Comparison of ENCODE assay signal across 9 mouse cellular contexts in genomic region chr10:125786197-125786879, GRCm38 (mm10).
DNase-seq lines count a peak whose midpoint lies in the region; ATAC-seq and TF ChIP-seq lines count a peak whose summit lies in the region.
"Had no signal": no experiment of that assay in that cellular context is flagged by ENCODE, and none has a peak within 500 bp of the region (broad histone marks: within the 10 kb centered on the region; RNA-seq: fewer than 3 reads in every experiment).

No protein-coding gene starts in this region.

- 7% methylated on average over 10 of the region's 10 CpGs for WGBS in heart, embryonic 11.5 days (ENCODE audit: insufficient replicate concordance)
- 28% methylated on average over 10 of the region's 10 CpGs for WGBS in heart, adult 2 months
- 20% methylated on average over 10 of the region's 10 CpGs for WGBS in hindbrain, embryonic 11.5 days
- WGBS in midbrain, embryonic 11.5 days, result 7% methylated on average over 10 of the region's 10 CpGs

- ATAC-seq in heart, embryonic 11.5 days (replicated peaks; ENCODE audit: insufficient number of reproducible peaks, low FRiP score, low TSS enrichment), result no peak
- ATAC-seq in common myeloid progenitor, adult 5-6 weeks (replicated peaks; ENCODE audit: low read depth, poor library complexity, severe bottlenecking), result peak; percentile 27
- ATAC-seq in hindbrain, embryonic 11.5 days (ENCODE audit: low FRiP score), result no peak
- ATAC-seq in midbrain, embryonic 11.5 days (ENCODE audit: low FRiP score), result peak; percentile 48
- ATAC-seq in activated CD4-positive, CD25-positive, alpha-beta regulatory T cell, adult 4 months, result no peak
- ATAC-seq in inflammation-experienced regulatory T-cells, adult 6 months, result no peak

- H3K4me1 ChIP-seq in heart, embryonic 11.5 days (ENCODE audit: control insufficient read depth, insufficient read depth, low read length), result no peaks in the 10 kb centered on the region; the same call in 1 of the 2 replicates
- peaks cover 4% of the 10 kb centered on the region for H3K4me1 ChIP-seq in heart, adult 2 months (ENCODE audit: control insufficient read depth, insufficient read depth, low read length)
- peaks cover 9% of the 10 kb centered on the region for H3K4me1 ChIP-seq in hindbrain, embryonic 11.5 days (replicated peaks; ENCODE audit: control insufficient read depth, insufficient read depth, low read length)
- peaks cover 21% of the 10 kb centered on the region for H3K4me1 ChIP-seq in midbrain, embryonic 11.5 days (ENCODE audit: control insufficient read depth, insufficient read depth, low read length)

- TF ChIP-seq EP300 in heart, adult 2 months (IDR thresholded peaks at IDR 0.05; ENCODE audit: insufficient read depth, low read depth, low read length), result no peak

- H3K27ac ChIP-seq in heart, embryonic 11.5 days (ENCODE audit: low read depth, low read length), result no peak overlapping the region
- H3K27ac ChIP-seq in heart, adult 2 months, result no peak overlapping the region
- 0 out of 2 replicates have a peak overlapping the region, but pooled peaks have one; percentile 24 for H3K27ac ChIP-seq in hindbrain, embryonic 11.5 days (ENCODE audit: low read depth, low read length)
- peak overlapping the region; percentile 25 for H3K27ac ChIP-seq in midbrain, embryonic 11.5 days (ENCODE audit: low read depth, low read length)

- H3K4me2 ChIP-seq in heart, embryonic 11.5 days, result peak overlapping the region; percentile 71
- peak overlapping the region; percentile 39 for H3K4me2 ChIP-seq in hindbrain, embryonic 11.5 days (replicated peaks; ENCODE audit: low read depth, low read length)
- H3K4me2 ChIP-seq in midbrain, embryonic 11.5 days, result peak overlapping the region; percentile 47

- no peaks in the 10 kb centered on the region for H3K36me3 ChIP-seq in heart, embryonic 11.5 days (ENCODE audit: control insufficient read depth, insufficient read depth, low read length)
- no peaks in the 10 kb centered on the region for H3K36me3 ChIP-seq in heart, adult 2 months (ENCODE audit: control insufficient read depth, insufficient read depth, low read length)
- no peaks in the 10 kb centered on the region for H3K36me3 ChIP-seq in hindbrain, embryonic 11.5 days (ENCODE audit: control insufficient read depth, insufficient read depth, low read length)
- H3K36me3 ChIP-seq in midbrain, embryonic 11.5 days (ENCODE audit: control insufficient read depth, insufficient read depth, low read length), result no peaks in the 10 kb centered on the region

- no peaks in the 10 kb centered on the region for H3K27me3 ChIP-seq in heart, embryonic 11.5 days (ENCODE audit: control insufficient read depth, insufficient read depth, low read length)
- no peaks in the 10 kb centered on the region; the same call in 1 of the 2 replicates for H3K27me3 ChIP-seq in heart, adult 2 months (ENCODE audit: control insufficient read depth, insufficient read depth, low read length)
- H3K27me3 ChIP-seq in hindbrain, embryonic 11.5 days (ENCODE audit: control insufficient read depth, insufficient read depth, low read length), result no peaks in the 10 kb centered on the region
- no peaks in the 10 kb centered on the region for H3K27me3 ChIP-seq in midbrain, embryonic 11.5 days (ENCODE audit: control insufficient read depth, insufficient read depth, low read length)

- no peaks in the 10 kb centered on the region for H3K79me2 ChIP-seq in heart, adult 2 months (replicated peaks; ENCODE audit: control insufficient read depth, insufficient read depth, low read length)

- no peak for DNase-seq in heart, adult 2 months
- peak; percentile 47 for DNase-seq in hindbrain, embryonic 11.5 days (ENCODE audit: low spot score)
- DNase-seq in midbrain, embryonic 11.5 days (ENCODE audit: low spot score, missing footprints), result peak; percentile 93
- DNase-seq in spleen, postnatal 4 days (ENCODE audit: low spot score in 2 of 2), result no peak
- DNase-seq: thymus, postnatal 14 days had no signal

- no peak for TF ChIP-seq POLR2A in heart, adult 2 months (IDR thresholded peaks at IDR 0.05; ENCODE audit: insufficient read depth, low read depth, low read length)

- intact Hi-C loops in heart, adult 2 months (cut with DNase I), result loop anchor here (5.0 to 10.0 kb wide), 2 partner anchors 211 to 548 kb away; no protein-coding TSS in a partner anchor

- no peak overlapping the region for H3K9ac ChIP-seq in heart, embryonic 11.5 days (ENCODE audit: low read depth, low read length)
- H3K9ac ChIP-seq in heart, adult 2 months (ENCODE audit: low read depth, low read length), result no peak overlapping the region
- no peak overlapping the region for H3K9ac ChIP-seq in hindbrain, embryonic 11.5 days (ENCODE audit: low read depth, low read length)
- no peak overlapping the region; the same call in 1 of the 2 replicates for H3K9ac ChIP-seq in midbrain, embryonic 11.5 days (ENCODE audit: low read length)

- no peak for TF ChIP-seq CTCF in heart, adult 2 months (IDR thresholded peaks at IDR 0.05)

- H3K9me3 ChIP-seq in heart, embryonic 11.5 days (replicated peaks; ENCODE audit: control insufficient read depth, low read length), result no peaks in the 10 kb centered on the region
- H3K9me3 ChIP-seq in hindbrain, embryonic 11.5 days (ENCODE audit: control insufficient read depth, low read length), result no peaks in the 10 kb centered on the region
- H3K9me3 ChIP-seq in midbrain, embryonic 11.5 days (ENCODE audit: control insufficient read depth, low read length), result no peaks in the 10 kb centered on the region

- H3K4me3 ChIP-seq in heart, embryonic 11.5 days (ENCODE audit: low read depth, low read length), result peak overlapping the region; percentile 41
- H3K4me3 ChIP-seq in heart, adult 2 months, result no peak overlapping the region
- H3K4me3 ChIP-seq in hindbrain, embryonic 11.5 days (ENCODE audit: low read depth, low read length), result no peak overlapping the region
- no peak overlapping the region; the same call in 1 of the 2 replicates for H3K4me3 ChIP-seq in midbrain, embryonic 11.5 days (ENCODE audit: low read depth, low read length)

Comparison
In these comparisons a context has a peak if more than half of its experiments do, and no peak if none do; other contexts are left out.
1. ATAC-seq: peak in common myeloid progenitor, adult 5-6 weeks (single experiment) and midbrain, embryonic 11.5 days (single experiment); none in heart, embryonic 11.5 days (single experiment), hindbrain, embryonic 11.5 days (single experiment), activated CD4-positive, CD25-positive, alpha-beta regulatory T cell, adult 4 months (single experiment) and inflammation-experienced regulatory T-cells, adult 6 months (single experiment).
2. H3K27ac ChIP-seq: peak in hindbrain, embryonic 11.5 days (single experiment) and midbrain, embryonic 11.5 days (single experiment); none in heart, embryonic 11.5 days (single experiment) and heart, adult 2 months (single experiment).
3. DNase-seq: peak in hindbrain, embryonic 11.5 days (single experiment) and midbrain, embryonic 11.5 days (single experiment); none in heart, adult 2 months (0 of 2) and spleen, postnatal 4 days (0 of 2).
4. Peak in every context shown above with its lines, with median percentiles within 50 percentile points of each other: H3K4me2 ChIP-seq.